Mouse (Mus musculus): ENCODE data around the gene Gm49354. TPM values are rescaled to one million over a fixed set of nuclear protein-coding genes. Genes with fewer than 3 reads are reported as not detected.
A peak's percentile ranks its signal among the peaks of the same experiment; 100 is the strongest.
"Not testable (repeated sequence)": the region's sequence is repeated elsewhere in the genome, so short reads cannot be mapped to it uniquely, and the experiment has no call there.

Gene Gm49354
- polyA plus RNA-seq, 1 experiment from 2014 or later: not detected

DNA sequence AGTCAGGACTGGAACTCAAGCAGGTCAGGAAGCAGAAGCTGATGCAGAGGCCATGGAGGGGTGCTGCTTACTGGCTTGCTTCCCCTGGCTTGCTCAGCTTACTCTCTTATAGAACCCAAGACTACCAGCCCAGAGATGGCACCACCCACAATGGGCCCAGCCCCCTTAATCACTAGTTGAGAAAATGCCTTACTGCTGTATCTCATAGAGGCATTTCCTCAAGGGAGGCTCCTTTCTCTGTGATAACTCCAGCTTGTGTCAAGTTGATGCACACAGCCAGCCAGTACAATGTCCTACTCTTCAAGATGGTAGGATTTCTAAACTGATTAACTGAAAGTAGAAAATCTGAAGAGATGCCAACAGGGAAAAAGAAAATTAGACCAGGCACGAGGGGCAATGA lies 60.0 kb downstream of the Gm49354 start:
- H3K4me1 ChIP-seq (ENCODE audit: control insufficient read depth, insufficient read depth, low read length); H3K27ac ChIP-seq (replicated peaks; ENCODE audit: low read depth, low read length); H3K27me3 ChIP-seq (ENCODE audit: control insufficient read depth, insufficient read depth, low read length); H3K4me3 ChIP-seq (ENCODE audit: low read depth, low read length); ATAC-seq (replicated peaks; ENCODE audit: insufficient number of reproducible peaks, low FRiP score, low TSS enrichment, low read depth); H3K9me3 ChIP-seq (replicated peaks; ENCODE audit: control insufficient read depth, low read length); H3K9ac ChIP-seq (replicated peaks; ENCODE audit: low read length); DNase-seq (ENCODE audit: low spot score); H3K4me2 ChIP-seq (ENCODE audit: low read depth, low read length); H3K36me3 ChIP-seq (replicated peaks; ENCODE audit: control insufficient read depth, insufficient read depth, low read depth, low read length): not testable (repeated sequence)
- WGBS: 85% methylated on average over 1 of the region's 1 CpGs

DNA sequence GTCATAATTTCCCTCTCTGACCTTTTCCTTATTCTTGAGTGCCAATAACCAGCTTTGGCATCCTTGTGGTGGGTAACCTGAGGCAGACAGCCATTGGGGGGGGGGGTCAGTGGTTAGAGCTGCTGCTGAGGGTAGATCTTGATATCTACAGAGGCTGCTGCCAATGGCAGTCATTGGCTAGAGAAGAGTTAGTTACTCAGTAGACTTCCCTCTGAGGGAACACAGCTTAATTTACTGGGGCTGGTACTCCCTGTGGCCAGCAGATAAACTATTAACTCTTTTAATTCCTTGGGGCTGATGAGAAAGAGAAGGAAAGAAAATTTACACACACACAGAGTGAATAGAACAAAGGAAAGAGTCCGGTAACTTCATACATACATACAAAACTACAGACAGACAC lies 62.6 kb downstream of the Gm49354 start:
- Histone ChIP-seq H3K27ac (replicated peaks; ENCODE audit: low read depth, low read length) (no peak overlapping the region), H3K36me3 (replicated peaks; ENCODE audit: control insufficient read depth, insufficient read depth, low read depth, low read length) (no peaks in the 10 kb centered on the region), H3K9me3 (replicated peaks; ENCODE audit: control insufficient read depth, low read length) (no peaks in the 10 kb centered on the region), H3K9ac (replicated peaks; ENCODE audit: low read length) (no peak overlapping the region), H3K4me2 (ENCODE audit: low read depth, low read length) (no peak overlapping the region), H3K4me3 (ENCODE audit: low read depth, low read length) (no peak overlapping the region), H3K4me1 (ENCODE audit: control insufficient read depth, insufficient read depth, low read length) (no peaks in the 10 kb centered on the region), H3K27me3 (ENCODE audit: control insufficient read depth, insufficient read depth, low read length) (no peaks in the 10 kb centered on the region)
- DNase-seq (ENCODE audit: low spot score) (no peak), ATAC-seq (replicated peaks; ENCODE audit: insufficient number of reproducible peaks, low FRiP score, low TSS enrichment, low read depth) (no peak)
- WGBS: 85% methylated on average over 1 of the region's 1 CpGs

DNA sequence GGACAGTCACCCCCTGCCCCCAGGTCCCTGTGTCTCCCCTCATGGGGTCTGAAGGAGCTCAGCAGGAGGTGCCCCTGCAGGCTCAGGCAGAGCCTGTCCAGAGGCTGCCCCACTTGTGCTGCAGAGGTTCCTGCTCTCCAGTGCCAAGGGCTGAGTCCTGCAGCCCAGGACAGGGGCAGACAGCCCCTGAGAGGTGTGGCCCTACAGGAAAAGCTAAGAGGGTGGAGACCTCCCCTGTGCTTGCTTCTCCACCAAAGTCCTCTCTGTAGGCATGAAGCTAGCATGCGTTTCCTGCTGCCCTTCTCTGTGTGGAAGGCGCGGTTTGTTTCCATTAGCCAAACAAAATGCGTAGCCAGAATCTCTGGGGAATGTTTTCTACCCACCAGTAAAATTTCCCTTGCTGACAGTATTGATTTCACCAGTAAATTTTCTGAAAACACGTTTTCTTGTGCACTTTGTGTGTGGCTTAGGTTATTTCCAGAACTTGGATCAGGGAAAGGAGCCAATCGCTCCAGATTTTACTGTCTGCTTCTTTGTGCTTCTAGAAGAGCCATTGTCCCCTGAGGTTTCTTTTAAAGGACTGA lies 63.1 kb downstream of the Gm49354 start:
- H3K27me3 ChIP-seq (ENCODE audit: control insufficient read depth, insufficient read depth, low read length); H3K4me3 ChIP-seq (ENCODE audit: low read depth, low read length); H3K9ac ChIP-seq (replicated peaks; ENCODE audit: low read length); DNase-seq (ENCODE audit: low spot score); H3K27ac ChIP-seq (replicated peaks; ENCODE audit: low read depth, low read length); H3K4me2 ChIP-seq (ENCODE audit: low read depth, low read length); H3K36me3 ChIP-seq (replicated peaks; ENCODE audit: control insufficient read depth, insufficient read depth, low read depth, low read length); H3K4me1 ChIP-seq (ENCODE audit: control insufficient read depth, insufficient read depth, low read length); H3K9me3 ChIP-seq (replicated peaks; ENCODE audit: control insufficient read depth, low read length): not testable (repeated sequence)
- 37% methylated on average over 6 of the region's 6 CpGs for WGBS
- ATAC-seq (replicated peaks; ENCODE audit: insufficient number of reproducible peaks, low FRiP score, low TSS enrichment, low read depth): peak; percentile 59; the same call in 1 of the 2 replicates

DNA sequence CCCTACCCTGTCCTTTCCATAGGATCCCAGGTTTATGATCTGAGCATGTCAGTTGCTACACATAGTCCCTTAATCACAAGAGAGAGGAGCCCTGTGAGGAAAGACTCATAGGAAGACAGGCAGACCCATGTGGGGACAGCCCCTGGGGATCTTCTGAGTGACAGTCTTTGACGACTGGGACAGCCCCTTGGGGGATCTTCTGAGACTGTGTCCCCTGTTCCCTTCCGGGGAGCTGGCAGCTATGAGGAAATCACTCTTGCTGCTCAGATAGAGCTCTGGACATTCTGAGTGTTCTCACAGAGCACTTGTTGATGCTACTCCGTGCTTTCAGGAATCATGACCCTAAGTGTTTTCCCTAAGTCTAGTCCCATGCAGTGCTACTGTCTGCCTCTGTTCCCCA lies 68.3 kb downstream of the Gm49354 start:
- Histone ChIP-seq H3K4me1 (ENCODE audit: control insufficient read depth, insufficient read depth, low read length) (no peaks in the 10 kb centered on the region), H3K36me3 (replicated peaks; ENCODE audit: control insufficient read depth, insufficient read depth, low read depth, low read length) (no peaks in the 10 kb centered on the region), H3K9me3 (replicated peaks; ENCODE audit: control insufficient read depth, low read length) (no peaks in the 10 kb centered on the region), H3K27me3 (ENCODE audit: control insufficient read depth, insufficient read depth, low read length) (no peaks in the 10 kb centered on the region), H3K27ac (replicated peaks; ENCODE audit: low read depth, low read length) (no peak overlapping the region), H3K4me2 (ENCODE audit: low read depth, low read length) (no peak overlapping the region), H3K9ac (replicated peaks; ENCODE audit: low read length) (no peak overlapping the region), H3K4me3 (ENCODE audit: low read depth, low read length) (no peak overlapping the region)
- WGBS: 30% methylated on average over 3 of the region's 3 CpGs
- ATAC-seq (replicated peaks; ENCODE audit: insufficient number of reproducible peaks, low FRiP score, low TSS enrichment, low read depth) (no peak), DNase-seq (ENCODE audit: low spot score) (no peak)

DNA sequence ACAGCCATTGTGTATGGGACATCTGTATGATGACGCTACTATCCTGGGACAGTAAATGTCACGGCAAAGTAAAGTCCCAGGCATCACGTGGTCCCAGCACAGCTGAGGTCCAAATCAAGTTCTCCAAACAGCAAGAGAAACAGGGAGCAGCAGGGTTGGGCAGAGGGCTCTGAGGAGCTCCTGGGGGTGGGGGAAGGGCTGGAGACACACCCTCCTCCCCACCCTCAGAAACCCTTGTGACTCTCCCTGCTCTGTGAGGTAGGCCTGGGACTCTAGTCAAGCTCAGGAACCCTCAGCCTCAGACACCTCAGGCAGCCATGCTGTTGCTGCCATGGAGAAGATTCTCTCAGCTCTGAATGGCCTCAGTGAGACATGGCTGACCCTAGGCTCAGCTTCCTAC lies 70.1 kb downstream of the Gm49354 start, which contains the start of gene Spata31d1b:
Gene Spata31d1b (plus strand): TSS at position 301 of the 400 bp plus-strand sequence.
- not testable (repeated sequence) for ATAC-seq (replicated peaks; ENCODE audit: insufficient number of reproducible peaks, low FRiP score, low TSS enrichment, low read depth); H3K27ac ChIP-seq (replicated peaks; ENCODE audit: low read depth, low read length); H3K4me1 ChIP-seq (ENCODE audit: control insufficient read depth, insufficient read depth, low read length); H3K36me3 ChIP-seq (replicated peaks; ENCODE audit: control insufficient read depth, insufficient read depth, low read depth, low read length); H3K9ac ChIP-seq (replicated peaks; ENCODE audit: low read length); H3K9me3 ChIP-seq (replicated peaks; ENCODE audit: control insufficient read depth, low read length); H3K4me2 ChIP-seq (ENCODE audit: low read depth, low read length); H3K4me3 ChIP-seq (ENCODE audit: low read depth, low read length); H3K27me3 ChIP-seq (ENCODE audit: control insufficient read depth, insufficient read depth, low read length); DNase-seq (ENCODE audit: low spot score)
- WGBS: 74% methylated on average over 3 of the region's 3 CpGs

DNA sequence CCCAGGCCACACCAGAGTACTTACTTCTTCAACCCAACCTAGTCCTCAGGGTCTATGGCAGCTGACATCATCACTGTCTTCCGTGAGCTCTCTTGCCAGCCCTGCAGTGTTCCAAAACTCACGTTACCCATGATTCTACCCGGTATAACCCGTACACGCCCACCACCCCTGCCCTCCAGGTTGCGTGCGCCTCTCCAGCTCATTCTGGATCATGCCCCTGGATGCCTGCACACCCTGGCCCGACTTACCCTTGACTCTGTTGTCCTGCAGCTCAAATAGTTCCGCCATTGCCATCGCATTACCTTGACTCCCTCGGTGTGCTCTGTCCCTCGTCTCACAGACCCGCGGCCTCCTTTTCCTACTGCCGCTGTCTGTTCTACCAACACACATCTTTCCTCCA lies 71.8 kb downstream of the Gm49354 start, which contains the start of gene Spata31d1a:
Gene Spata31d1a (minus strand): TSS at position 101 of the 400 bp plus-strand sequence.
- no peaks in the 10 kb centered on the region for H3K27me3 ChIP-seq (ENCODE audit: control insufficient read depth, insufficient read depth, low read length)
- no peak within 1 kb of the TSS for H3K9ac ChIP-seq (replicated peaks; ENCODE audit: low read length)
- no peak within 1 kb of the TSS for H3K27ac ChIP-seq (replicated peaks; ENCODE audit: low read depth, low read length)
- H3K36me3 ChIP-seq (replicated peaks; ENCODE audit: control insufficient read depth, insufficient read depth, low read depth, low read length): no peaks in the 10 kb centered on the region
- DNase-seq (ENCODE audit: low spot score) (no peak), ATAC-seq (replicated peaks; ENCODE audit: insufficient number of reproducible peaks, low FRiP score, low TSS enrichment, low read depth) (no peak)
- WGBS: 88% methylated on average over 15 of the region's 15 CpGs
- no peaks in the 10 kb centered on the region for H3K9me3 ChIP-seq (replicated peaks; ENCODE audit: control insufficient read depth, low read length)
- H3K4me3 ChIP-seq (ENCODE audit: low read depth, low read length): no peak within 1 kb of the TSS
- no peak within 1 kb of the TSS for H3K4me2 ChIP-seq (ENCODE audit: low read depth, low read length)
- H3K4me1 ChIP-seq (ENCODE audit: control insufficient read depth, insufficient read depth, low read length): no peaks in the 10 kb centered on the region

Other genes starting within 250 kb of the Gm49354 start
- 17.8 and 18.4 TPM in 2 replicates for gene Agtpbp1, start 197.0 kb downstream of the Gm49354 start, polyA plus RNA-seq (2014; fragmentation: Nextera tagmentation; extraction: Ambion mirVana)
- 104 and 105 TPM in 2 replicates for gene Naa35, start 197.0 kb downstream of the Gm49354 start, polyA plus RNA-seq (2014; fragmentation: Nextera tagmentation; extraction: Ambion mirVana)
- 88.0 and 97.5 TPM in 2 replicates for gene Golm1, start 106.4 kb downstream of the Gm49354 start, polyA plus RNA-seq (2014; fragmentation: Nextera tagmentation; extraction: Ambion mirVana)
- gene 4921517D22Rik, start 88.1 kb downstream of the Gm49354 start, polyA plus RNA-seq (2014; fragmentation: Nextera tagmentation; extraction: Ambion mirVana): not detected in 2 replicates
- gene Spata31d1a, start 71.9 kb downstream of the Gm49354 start, polyA plus RNA-seq (2014; fragmentation: Nextera tagmentation; extraction: Ambion mirVana): 0.11 TPM in 1 of 2 replicates, not detected in the other
- not detected in 2 replicates for gene Spata31d1b, start 70.0 kb downstream of the Gm49354 start, polyA plus RNA-seq (2014; fragmentation: Nextera tagmentation; extraction: Ambion mirVana)
- gene Spata31d1d, start 50.5 kb downstream of the Gm49354 start, polyA plus RNA-seq (2014; fragmentation: Nextera tagmentation; extraction: Ambion mirVana): not detected in 2 replicates
- gene 1700014D04Rik, start 35.5 kb downstream of the Gm49354 start, polyA plus RNA-seq (2014; fragmentation: Nextera tagmentation; extraction: Ambion mirVana): not detected in 2 replicates
- 117 and 125 TPM in 2 replicates for gene Isca1, start 12.4 kb downstream of the Gm49354 start, polyA plus RNA-seq (2014; fragmentation: Nextera tagmentation; extraction: Ambion mirVana)
- gene Tut7, start 40.9 kb upstream of the Gm49354 start, polyA plus RNA-seq (2014; fragmentation: Nextera tagmentation; extraction: Ambion mirVana): 48.7 and 50.0 TPM in 2 replicates